Mouse (Mus musculus): Measurements from ENCODE around the gene Cux2. TPM values are rescaled to one million over a fixed set of nuclear protein-coding genes. Genes with fewer than 3 reads are reported as not detected.

Cux2 gene
- polyA plus RNA-seq, 1 experiment from 2014 or later: 27.3 TPM

DNA sequence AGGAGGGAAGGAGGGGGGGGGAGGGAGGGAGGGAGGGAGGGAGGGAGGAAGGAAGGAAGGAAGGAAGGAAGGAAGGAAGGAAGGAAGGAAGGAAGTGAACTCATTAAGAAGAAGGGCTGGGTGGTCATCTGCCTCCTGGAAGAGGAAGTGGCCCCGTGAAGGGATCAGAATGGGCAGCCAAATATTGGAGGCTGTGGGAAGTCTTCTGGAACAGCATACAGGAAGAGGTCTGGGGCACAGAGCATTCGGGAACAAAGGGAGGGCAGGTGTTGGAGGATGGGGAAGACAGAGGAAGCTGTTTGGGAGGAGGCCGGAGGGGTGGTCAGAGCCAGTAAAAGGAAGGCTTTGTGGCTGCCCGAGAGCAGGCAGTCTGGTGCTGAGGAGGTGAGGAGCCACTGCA, 204.5 kb downstream of the Cux2 start:
- Histone ChIP-seq H3K27me3 (replicated peaks) (peaks cover 37% of the 10 kb centered on the region), H3K4me2 (no peak overlapping the region), H3K4me1 (peaks cover 25% of the 10 kb centered on the region), H3K36me3 (replicated peaks) (no peaks in the 10 kb centered on the region), H3K9me3 (no peaks in the 10 kb centered on the region), H3K27ac (no peak overlapping the region), H3K4me3 (no peak overlapping the region), H3K9ac (no peak overlapping the region)
- no peak for ATAC-seq (replicated peaks)
- WGBS: 37% methylated on average over 4 of the region's 4 CpGs

DNA sequence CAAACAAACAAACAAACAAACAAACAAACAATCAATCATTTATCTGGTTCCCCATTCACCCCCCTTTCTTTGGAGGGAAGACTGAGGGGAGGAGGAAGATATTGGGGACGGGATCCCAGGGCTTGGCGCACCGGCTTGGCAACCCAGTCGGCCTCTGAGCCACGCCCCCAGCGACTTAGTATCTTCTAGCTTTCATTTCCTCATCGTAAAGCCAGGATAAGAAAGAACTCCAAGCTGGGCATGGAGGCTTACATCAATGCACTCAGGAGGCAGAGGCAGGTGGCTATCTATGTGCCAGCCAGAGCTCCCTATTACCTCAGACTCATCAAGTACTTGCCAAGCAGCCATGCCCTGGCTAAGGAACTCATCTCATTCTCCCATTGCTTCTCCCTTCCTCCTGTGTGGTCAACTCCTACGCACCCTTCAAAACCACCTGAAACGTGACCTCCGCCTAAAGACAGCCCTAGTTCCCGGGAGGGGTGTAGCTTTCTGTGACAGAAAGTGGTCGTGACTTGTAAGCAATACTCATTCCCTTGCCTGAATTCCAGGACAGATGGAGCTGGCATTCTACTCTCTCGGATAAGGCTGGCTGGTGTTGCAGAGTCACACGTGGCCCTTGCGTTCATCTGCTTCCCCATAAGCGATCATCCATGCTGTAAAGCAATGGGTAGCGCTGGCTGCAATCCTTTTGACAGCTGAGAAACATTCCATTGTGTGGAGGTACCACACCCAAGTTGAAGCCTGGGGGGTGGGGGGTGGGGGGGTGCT, 206.6 kb downstream of the Cux2 start:
- H3K4me3 ChIP-seq: peak overlapping the region; percentile 47
- ATAC-seq (replicated peaks): no peak; the same call in 1 of the 2 replicates
- H3K27me3 ChIP-seq (replicated peaks): peaks cover 48% of the 10 kb centered on the region
- WGBS: 17% methylated on average over 17 of the region's 17 CpGs
- H3K9me3 ChIP-seq: no peaks in the 10 kb centered on the region
- H3K4me2 ChIP-seq: peak overlapping the region; percentile 82
- no peak overlapping the region for H3K27ac ChIP-seq
- H3K4me1 ChIP-seq: peaks cover 19% of the 10 kb centered on the region
- no peak overlapping the region for H3K9ac ChIP-seq
- H3K36me3 ChIP-seq (replicated peaks): no peaks in the 10 kb centered on the region

DNA sequence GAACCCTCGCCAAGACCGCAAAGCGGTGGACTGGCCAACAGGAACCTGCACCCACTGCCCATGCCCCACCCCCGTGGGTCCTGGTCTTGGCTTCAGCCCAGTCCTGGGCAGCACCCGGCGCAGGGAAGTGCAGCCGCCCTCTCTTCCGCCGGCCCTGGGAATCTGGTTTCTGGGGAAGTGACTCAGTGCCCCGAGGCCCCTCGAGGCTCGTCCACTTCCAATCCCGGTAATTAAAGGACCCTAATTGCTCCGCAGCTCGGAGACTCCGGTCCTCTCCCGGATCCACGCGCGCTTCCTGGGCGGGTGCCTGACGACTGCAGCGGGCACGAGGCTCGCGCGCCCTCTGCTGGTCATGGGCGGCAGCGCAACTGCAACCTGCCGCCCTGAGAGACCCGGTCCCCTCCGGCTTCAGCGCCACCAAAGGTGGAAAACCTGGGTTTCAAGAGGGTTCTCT, 207.2 kb downstream of the Cux2 start:
- peak; percentile 61 for ATAC-seq (replicated peaks)
- no peak overlapping the region for H3K27ac ChIP-seq
- WGBS: under 1% methylated on average over 33 of the region's 33 CpGs
- H3K27me3 ChIP-seq (replicated peaks): peaks cover 55% of the 10 kb centered on the region
- peak overlapping the region; percentile 54 for H3K9ac ChIP-seq
- no peaks in the 10 kb centered on the region for H3K9me3 ChIP-seq
- H3K4me2 ChIP-seq: peak overlapping the region; percentile 82
- peaks cover 19% of the 10 kb centered on the region for H3K4me1 ChIP-seq
- peak overlapping the region; percentile 47 for H3K4me3 ChIP-seq
- no peaks in the 10 kb centered on the region for H3K36me3 ChIP-seq (replicated peaks)

GRCm38 (mm10) chr5:121841973-121842372, 207.9 kb downstream of the Cux2 start:
- no peaks in the 10 kb centered on the region for H3K36me3 ChIP-seq (replicated peaks)
- 47% methylated on average over 10 of the region's 10 CpGs for WGBS
- peaks cover 25% of the 10 kb centered on the region for H3K4me1 ChIP-seq
- 0 out of 2 replicates have a peak overlapping the region, but pooled peaks have one; percentile 82 for H3K4me2 ChIP-seq
- H3K27ac ChIP-seq: no peak overlapping the region
- H3K9me3 ChIP-seq: no peaks in the 10 kb centered on the region
- H3K4me3 ChIP-seq: no peak overlapping the region
- no peak overlapping the region for H3K9ac ChIP-seq
- H3K27me3 ChIP-seq (replicated peaks): peaks cover 62% of the 10 kb centered on the region
- no peak for ATAC-seq (replicated peaks)

GRCm38 (mm10) chr5:121841516-121841915, 208.4 kb downstream of the Cux2 start:
- no peak for ATAC-seq (replicated peaks)
- H3K4me3 ChIP-seq: no peak overlapping the region
- H3K9ac ChIP-seq: no peak overlapping the region
- H3K27ac ChIP-seq: no peak overlapping the region
- peaks cover 65% of the 10 kb centered on the region for H3K27me3 ChIP-seq (replicated peaks)
- H3K4me1 ChIP-seq: peaks cover 26% of the 10 kb centered on the region
- WGBS: 93% methylated on average over 9 of the region's 9 CpGs
- no peaks in the 10 kb centered on the region for H3K36me3 ChIP-seq (replicated peaks)
- H3K9me3 ChIP-seq: no peaks in the 10 kb centered on the region
- no peak overlapping the region for H3K4me2 ChIP-seq

DNA sequence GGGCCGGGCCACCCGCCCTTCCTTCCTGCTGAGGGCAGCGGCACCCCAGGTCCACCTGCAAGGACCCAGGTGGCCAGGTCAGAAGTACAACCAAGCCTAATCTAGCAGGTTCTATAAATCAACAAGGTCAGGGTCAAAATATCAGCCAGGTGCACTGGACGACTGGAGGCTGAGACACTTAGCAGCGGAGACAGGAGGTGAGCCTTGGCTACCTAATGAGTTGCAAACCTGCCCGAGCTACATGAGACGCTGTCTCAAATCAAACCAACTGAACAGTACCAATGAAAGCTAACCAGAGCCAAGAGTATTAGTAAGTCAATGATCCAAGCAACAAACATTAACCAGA, 210.8 kb downstream of the Cux2 start:
- Histone ChIP-seq H3K4me3 (peak overlapping the region; percentile 55; the same call in 1 of the 2 replicates), H3K27ac (no peak overlapping the region), H3K36me3 (replicated peaks) (no peaks in the 10 kb centered on the region), H3K9ac (no peak overlapping the region), H3K27me3 (replicated peaks) (peaks cover 63% of the 10 kb centered on the region), H3K4me1 (peaks cover 42% of the 10 kb centered on the region), H3K4me2 (peak overlapping the region; percentile 91), H3K9me3 (no peaks in the 10 kb centered on the region)
- WGBS: 34% methylated on average over 7 of the region's 7 CpGs
- no peak for ATAC-seq (replicated peaks)

GRCm38 (mm10) chr5:121838341-121839127, 211.4 kb downstream of the Cux2 start:
- H3K4me3 ChIP-seq: peak overlapping the region; percentile 55
- H3K4me1 ChIP-seq: peaks cover 46% of the 10 kb centered on the region
- no peak overlapping the region for H3K27ac ChIP-seq
- peak overlapping the region; percentile 91 for H3K4me2 ChIP-seq
- ATAC-seq (replicated peaks): no peak
- H3K27me3 ChIP-seq (replicated peaks): peaks cover 59% of the 10 kb centered on the region
- H3K9me3 ChIP-seq: no peaks in the 10 kb centered on the region
- H3K36me3 ChIP-seq (replicated peaks): no peaks in the 10 kb centered on the region
- H3K9ac ChIP-seq: peak overlapping the region; percentile 22; the same call in 1 of the 2 replicates
- under 1% methylated on average over 46 of the region's 46 CpGs for WGBS

DNA sequence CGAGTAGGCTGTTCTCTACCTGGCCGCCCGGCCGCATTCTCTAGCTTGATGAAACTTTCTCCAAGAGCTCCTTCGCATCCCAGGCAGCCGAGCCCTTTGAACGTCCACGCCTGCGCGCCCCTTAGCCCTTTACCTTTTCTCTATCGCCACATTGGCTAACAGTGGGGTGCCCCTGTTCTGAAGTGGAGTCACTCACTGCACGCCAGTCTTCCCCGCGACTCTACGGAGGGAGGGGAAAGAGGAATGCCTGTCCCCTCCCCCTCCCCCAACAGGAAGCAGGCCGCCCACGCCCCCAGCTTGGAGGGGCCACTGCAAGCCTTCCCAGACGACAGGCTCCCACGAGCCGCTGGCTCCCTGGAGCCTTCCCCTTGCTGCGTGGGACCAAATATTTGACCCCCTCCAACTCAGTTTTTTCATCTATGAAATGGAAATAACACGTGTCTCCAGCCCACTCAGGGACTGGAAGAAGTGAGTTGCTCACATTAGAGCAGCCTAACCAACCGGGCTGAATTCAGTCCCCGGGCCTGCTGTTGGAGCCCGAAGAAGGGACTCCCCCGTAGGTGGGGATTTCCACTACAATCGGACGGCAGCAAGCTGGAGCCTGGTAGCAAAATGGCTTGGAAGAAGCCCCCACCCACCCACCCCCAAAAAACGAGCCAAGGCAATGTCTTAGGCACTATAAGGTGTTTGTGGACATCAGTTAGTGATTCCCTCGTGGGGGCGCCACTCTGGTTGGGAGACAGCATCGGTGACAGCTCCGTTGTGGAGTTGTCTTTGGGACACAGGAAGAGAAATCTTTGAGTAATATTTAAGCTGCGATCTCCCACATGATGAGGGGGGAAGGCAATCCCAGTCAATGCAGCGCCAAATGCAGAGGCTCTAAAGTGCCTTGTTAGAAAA, 212.2 kb downstream of the Cux2 start, which contains the start of gene Sh2b3:
Gene Sh2b3, minus strand, starts transcription at position 206 of the 900 bp plus-strand sequence.
- Histone ChIP-seq H3K27ac (peak within 1 kb of the TSS; percentile 37), H3K4me1 (peaks cover 50% of the 10 kb centered on the region)

GRCm38 (mm10) chr5:121836692-121837415, 213.0 kb downstream of the Cux2 start:
- Histone ChIP-seq H3K9me3 (no peaks in the 10 kb centered on the region), H3K9ac (peak overlapping the region; percentile 61), H3K36me3 (replicated peaks) (no peaks in the 10 kb centered on the region), H3K27ac (peak overlapping the region; percentile 37), H3K4me1 (peaks cover 48% of the 10 kb centered on the region), H3K4me3 (peak overlapping the region; percentile 55), H3K4me2 (peak overlapping the region; percentile 91), H3K27me3 (replicated peaks) (peaks cover 45% of the 10 kb centered on the region)
- under 1% methylated on average over 74 of the region's 77 CpGs for WGBS
- ATAC-seq (replicated peaks): peak; percentile 68

More for the DNA sequence above, 212.2 kb downstream of the Cux2 start, which contains the start of gene Sh2b3:
- Histone ChIP-seq H3K36me3 (replicated peaks) (no peaks in the 10 kb centered on the region), H3K9ac (peak within 1 kb of the TSS; percentile 61), H3K9me3 (no peaks in the 10 kb centered on the region), H3K4me3 (peak within 1 kb of the TSS; percentile 55), H3K4me2 (peak within 1 kb of the TSS; percentile 91), H3K27me3 (replicated peaks) (peaks cover 53% of the 10 kb centered on the region)
- 1% methylated on average over 35 of the region's 35 CpGs for WGBS
- ATAC-seq (replicated peaks): peak; percentile 37

DNA sequence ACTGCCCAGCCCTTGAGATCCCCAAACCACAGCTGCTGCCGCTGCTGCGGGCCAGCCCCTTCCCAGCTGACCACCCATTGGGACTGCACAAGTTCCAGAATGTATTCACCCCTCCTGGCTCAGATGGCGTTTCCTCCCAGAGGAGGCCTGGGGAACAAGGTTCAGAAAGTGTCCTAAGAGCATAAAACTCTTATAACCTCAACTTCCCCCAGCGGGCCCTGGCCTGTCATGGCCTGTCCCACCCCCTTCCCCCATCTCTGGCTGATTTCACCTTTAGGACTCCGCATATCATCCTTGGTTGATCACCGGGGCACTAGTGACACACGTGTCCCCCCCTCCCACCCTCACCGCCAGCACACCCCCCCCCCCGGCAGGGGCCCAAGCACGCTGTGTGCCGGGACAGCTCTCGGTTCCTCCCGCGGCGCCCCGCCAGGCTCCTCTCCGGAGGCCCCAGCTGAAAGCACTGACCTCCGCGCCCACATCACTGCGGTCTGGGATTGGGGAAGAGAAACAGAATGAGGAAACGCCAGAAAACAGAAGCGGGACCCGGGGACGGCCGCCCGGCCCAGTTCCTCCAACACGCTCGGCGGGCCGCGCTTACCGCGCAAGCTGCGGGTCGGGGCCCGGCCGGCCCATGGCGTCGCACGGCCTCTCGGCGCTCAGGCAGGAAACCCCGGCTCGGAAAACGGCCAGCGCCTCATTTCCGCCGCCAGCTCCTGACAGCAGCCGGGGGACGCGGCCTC, 213.8 kb downstream of the Cux2 start:
- H3K9me3 ChIP-seq: no peaks in the 10 kb centered on the region
- under 1% methylated on average over 45 of the region's 51 CpGs for WGBS
- peaks cover 39% of the 10 kb centered on the region for H3K27me3 ChIP-seq (replicated peaks)
- ATAC-seq (replicated peaks): 0 out of 2 replicates have a peak, but pooled peaks have one; percentile 5
- H3K27ac ChIP-seq: peak overlapping the region; percentile 37
- peak overlapping the region; percentile 61 for H3K9ac ChIP-seq
- H3K4me2 ChIP-seq: peak overlapping the region; percentile 91
- no peaks in the 10 kb centered on the region for H3K36me3 ChIP-seq (replicated peaks)
- peaks cover 48% of the 10 kb centered on the region for H3K4me1 ChIP-seq
- peak overlapping the region; percentile 55 for H3K4me3 ChIP-seq
